Mouse (Mus musculus) A20 (cell line): ENCODE results near the gene Ptgis.
A peak's percentile ranks its signal among the peaks of the same experiment; 100 is the strongest.

Source experiments
- DNase-seq: peaks from one replicate; pipeline ENCODE4 v3.0.0-alpha.2; 2011; ENCODE audit warnings: low read depth, low spot score

Ptgis gene

GRCm38 (mm10) chr2:167263040-167263810, 22.8 kb upstream of the Ptgis start:
- DNase-seq = no peak

GRCm38 (mm10) chr2:167262433-167262832, 22.0 kb upstream of the Ptgis start:
- no peak for DNase-seq

- DNase-seq = no peak
These were observed 20.7 kb upstream of the Ptgis start for GRCm38 (mm10) chr2:167261106-167261505.

- DNase-seq = no peak
These were observed 17.4 kb upstream of the Ptgis start for GRCm38 (mm10) chr2:167257790-167258189.

- DNase-seq = no peak
These were observed 14.4 kb upstream of the Ptgis start for GRCm38 (mm10) chr2:167254808-167255207.

GRCm38 (mm10) chr2:167254185-167254584, 13.8 kb upstream of the Ptgis start:
- no peak for DNase-seq

GRCm38 (mm10) chr2:167253476-167253875, 13.1 kb upstream of the Ptgis start:
- no peak for DNase-seq

GRCm38 (mm10) chr2:167252057-167252687, 11.8 kb upstream of the Ptgis start:
- no peak for DNase-seq

- DNase-seq = no peak
These were observed 10.4 kb upstream of the Ptgis start for GRCm38 (mm10) chr2:167250736-167251337.

GRCm38 (mm10) chr2:167250003-167250735, 9.8 kb upstream of the Ptgis start:
- no peak for DNase-seq

GRCm38 (mm10) chr2:167249591-167249990, 9.2 kb upstream of the Ptgis start:
- no peak for DNase-seq

- DNase-seq = no peak
These were observed 7.4 kb upstream of the Ptgis start for GRCm38 (mm10) chr2:167247823-167248222.

- DNase-seq = no peak
These were observed 6.3 kb upstream of the Ptgis start for GRCm38 (mm10) chr2:167246704-167247103.

- DNase-seq = no peak
These were observed 4.5 kb upstream of the Ptgis start for GRCm38 (mm10) chr2:167244892-167245291.

GRCm38 (mm10) chr2:167243831-167244563, 3.6 kb upstream of the Ptgis start:
- DNase-seq = no peak

GRCm38 (mm10) chr2:167239262-167239661, 1.1 kb downstream of the Ptgis start:
- no peak for DNase-seq

- DNase-seq = peak; percentile 11
These were observed 3.2 kb downstream of the Ptgis start for GRCm38 (mm10) chr2:167237224-167237623.

- DNase-seq = no peak
These were observed 4.2 kb downstream of the Ptgis start for GRCm38 (mm10) chr2:167236174-167236573.

GRCm38 (mm10) chr2:167235338-167236018, 4.9 kb downstream of the Ptgis start:
- no peak for DNase-seq

GRCm38 (mm10) chr2:167233771-167234170, 6.6 kb downstream of the Ptgis start:
- DNase-seq = no peak

GRCm38 (mm10) chr2:167233009-167233335, 7.4 kb downstream of the Ptgis start:
- DNase-seq = no peak
